Mouse (Mus musculus) cerebellum, postnatal 14 days (tissue): ENCODE results near the gene Ager.

Experiments
- DNase-seq, 2 experiments: peaks; one replicate each; pipeline ENCODE4 v3.0.0; 2021; ENCODE audit warnings: mixed read lengths in 2 of 2

Gene Ager

GRCm38 (mm10) chr17:34585877-34586771 is 11.5 kb upstream of the Ager start:
- peak in 1 of 2 experiments; percentile 33 for DNase-seq

- DNase-seq: peak; percentile 87 to 90
These were observed 10.8 kb upstream of the Ager start for GRCm38 (mm10) chr17:34586796-34587422.

- DNase-seq: peak; percentile 97 to 99
These were observed 10.2 kb upstream of the Ager start for GRCm38 (mm10) chr17:34587423-34587811.

GRCm38 (mm10) chr17:34587814-34588213 is 9.8 kb upstream of the Ager start:
- DNase-seq: no peak

- DNase-seq: no peak
These were observed 8.9 kb upstream of the Ager start for GRCm38 (mm10) chr17:34588767-34589166.

GRCm38 (mm10) chr17:34589206-34589605 is 8.5 kb upstream of the Ager start:
- DNase-seq: no peak

- DNase-seq: no peak
These were observed 8.0 kb upstream of the Ager start, which contains the start of gene Gpsm3 for GRCm38 (mm10) chr17:34589681-34590101. Gpsm3 (plus strand) TSS chr17:34589806.

GRCm38 (mm10) chr17:34590154-34590987 is 7.3 kb upstream of the Ager start:
- DNase-seq: no peak

- no peak for DNase-seq
These were observed 6.4 kb upstream of the Ager start, which contains the start of gene Pbx2 for GRCm38 (mm10) chr17:34591029-34591993. Pbx2 (plus strand) TSS chr17:34591266.

GRCm38 (mm10) chr17:34591994-34592375 is 5.7 kb upstream of the Ager start:
- DNase-seq: peak; percentile 92 to 95

- peak; percentile 66 to 69 for DNase-seq
These were observed 4.8 kb upstream of the Ager start for GRCm38 (mm10) chr17:34592581-34593549.

GRCm38 (mm10) chr17:34593752-34594525 is 3.7 kb upstream of the Ager start:
- DNase-seq: no peak

GRCm38 (mm10) chr17:34596098-34596497 is 1.6 kb upstream of the Ager start:
- no peak for DNase-seq

- DNase-seq: no peak
These were observed 2.2 kb downstream of the Ager start for GRCm38 (mm10) chr17:34599891-34600290.

GRCm38 (mm10) chr17:34601796-34602195 is 4.1 kb downstream of the Ager start:
- no peak for DNase-seq

GRCm38 (mm10) chr17:34603375-34604060 is 5.9 kb downstream of the Ager start, which contains the start of gene Rnf5:
Rnf5 (minus strand) TSS chr17:34603690.
- peak; percentile 99 to 100 for DNase-seq

- DNase-seq: peak; percentile 99
These were observed 6.4 kb downstream of the Ager start, which contains the start of gene Agpat1 for GRCm38 (mm10) chr17:34604061-34604508. Agpat1 (plus strand) TSS chr17:34604262.

- DNase-seq: peak in 1 of 2 experiments; percentile 61
These were observed 7.0 kb downstream of the Ager start for GRCm38 (mm10) chr17:34604511-34605237.
